Mouse (Mus musculus): ENCODE measurements around the gene Fam241b.
"Not testable (repeated sequence)": the region's sequence is repeated elsewhere in the genome, so short reads cannot be mapped to it uniquely, and the experiment has no call there.

Gene Fam241b

GRCm38 (mm10) chr10:62128316-62128951 is 15.3 kb downstream of the Fam241b start:
- DNase-seq (ENCODE audit: low spot score), result no peak

DNA sequence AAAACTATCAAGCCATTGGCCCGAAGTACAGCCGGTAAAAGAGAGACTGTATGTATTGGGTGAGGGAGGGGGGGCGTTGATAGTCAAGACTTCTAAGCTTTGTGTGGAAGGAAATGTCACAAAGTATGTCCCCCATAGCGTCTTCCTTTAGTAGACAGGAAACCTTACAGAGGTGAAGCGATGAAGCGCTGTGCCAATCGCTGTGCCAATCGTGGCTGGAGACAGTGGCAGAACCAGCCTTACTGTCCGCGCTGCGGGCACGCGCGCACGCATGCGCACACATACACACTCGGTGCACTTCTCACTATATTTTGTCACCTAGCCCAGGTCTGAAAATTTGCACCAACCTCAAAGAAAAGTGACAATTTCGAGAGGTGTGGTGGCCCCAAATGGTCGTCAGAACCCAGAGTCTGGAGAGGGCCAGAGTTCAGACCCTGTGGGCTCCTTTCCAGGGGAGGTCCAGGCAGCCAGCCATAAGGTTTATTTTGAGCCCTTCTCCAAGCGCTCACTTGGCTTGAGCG is 15.9 kb downstream of the Fam241b start:
- no peak for DNase-seq (ENCODE audit: low spot score)

GRCm38 (mm10) chr10:62127137-62127536 is 16.6 kb downstream of the Fam241b start:
- no peak for DNase-seq (ENCODE audit: low spot score)

DNA sequence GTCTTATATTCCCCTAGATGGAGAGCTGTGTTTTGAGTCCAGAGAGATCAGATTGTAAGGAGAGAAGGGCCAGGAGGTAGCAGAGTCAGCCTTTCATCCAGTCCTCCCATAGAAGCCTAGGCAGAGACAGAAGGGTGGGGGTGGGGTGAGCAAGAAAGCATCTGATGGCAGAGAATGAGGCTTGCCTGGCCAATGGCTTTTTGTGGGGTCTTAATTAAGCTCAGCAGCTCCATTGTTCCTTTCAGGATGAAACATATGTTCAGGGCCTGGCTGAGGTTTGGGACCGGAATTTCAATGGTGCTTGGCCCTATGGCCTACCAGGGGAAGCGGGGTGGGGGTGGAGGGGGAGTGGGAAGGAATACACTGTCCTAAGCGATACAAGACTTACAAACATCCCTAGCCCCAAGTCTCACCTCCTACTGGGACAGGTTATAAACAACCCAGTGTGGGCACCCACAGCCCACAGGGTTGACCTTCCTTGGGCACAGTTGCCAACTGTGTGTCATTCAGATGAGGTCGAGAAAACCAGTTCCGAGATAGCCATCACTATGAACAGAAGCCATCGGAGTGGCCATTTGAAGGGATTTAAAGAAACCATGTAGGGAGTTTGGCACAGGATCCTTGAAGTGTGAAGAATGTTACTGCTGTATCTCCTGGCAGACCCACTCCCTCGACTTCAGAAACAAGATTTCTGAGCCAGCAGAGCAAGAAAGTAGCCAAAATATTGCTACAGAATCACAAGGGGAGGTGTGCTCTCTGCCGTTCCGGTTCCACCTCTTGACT is 29.7 kb downstream of the Fam241b start:
- DNase-seq (ENCODE audit: low spot score), result no peak

DNA sequence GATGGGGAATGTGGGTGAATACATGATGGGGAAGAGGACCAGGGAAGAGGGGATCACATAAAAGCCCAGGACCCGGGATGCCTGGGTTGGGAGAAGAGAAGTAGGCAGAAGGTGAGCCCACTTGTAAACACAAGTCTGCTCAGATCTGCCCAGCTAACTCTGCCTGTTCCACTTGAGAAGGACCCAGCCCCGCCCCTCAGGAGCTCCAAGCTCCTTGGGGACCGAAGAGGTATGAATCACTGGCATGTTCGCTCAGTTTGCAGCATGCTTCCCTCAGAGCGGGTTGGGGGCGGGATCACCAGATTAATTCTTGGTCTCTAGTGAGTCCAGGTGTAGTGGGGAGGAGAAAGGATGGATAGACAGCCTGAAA is 32.5 kb downstream of the Fam241b start:
- no peak for DNase-seq (ENCODE audit: low spot score)

DNA sequence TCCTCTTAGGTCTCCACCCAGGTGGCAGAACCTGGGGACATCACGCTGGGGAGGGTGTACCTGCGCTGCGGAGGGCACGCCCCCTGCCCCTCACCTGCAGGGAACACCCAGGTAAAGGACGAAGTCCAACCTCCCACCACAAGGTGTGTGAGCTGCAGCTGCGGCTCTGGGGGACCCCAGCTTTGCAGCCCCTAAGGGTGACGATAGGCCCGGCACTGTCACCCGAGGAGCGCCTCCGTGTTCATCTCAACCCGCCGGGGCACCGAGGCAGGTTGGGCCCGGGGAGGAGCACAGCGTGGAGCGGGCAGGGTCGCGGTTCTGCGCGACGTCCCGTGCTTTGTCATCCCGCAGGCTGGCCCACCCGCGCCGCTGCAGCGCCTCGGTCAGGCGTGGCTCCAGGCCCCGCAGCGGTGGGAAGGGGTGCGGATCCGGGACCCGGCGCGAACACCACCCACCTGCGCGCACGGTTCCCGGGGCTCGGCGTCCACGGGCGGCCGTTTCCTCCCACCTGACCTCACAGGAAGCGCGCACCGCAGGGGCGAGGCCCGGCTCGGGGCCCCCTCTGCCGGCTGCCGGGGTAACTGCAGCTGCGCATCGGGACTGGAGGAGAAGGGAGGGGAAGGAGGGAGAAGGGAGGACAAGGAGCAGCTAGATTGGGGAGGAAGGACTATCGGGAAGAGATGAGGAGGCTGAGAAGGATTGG is 33.1 kb downstream of the Fam241b start:
- peak; percentile 87 for DNase-seq (ENCODE audit: low spot score)

GRCm38 (mm10) chr10:62107048-62107447 is 36.7 kb downstream of the Fam241b start:
- no peak for DNase-seq (ENCODE audit: low spot score)

- peak; percentile 71 for DNase-seq (ENCODE audit: low spot score)
Measured at GRCm38 (mm10) chr10:62104835-62105576, 38.7 kb downstream of the Fam241b start.

- DNase-seq (ENCODE audit: low spot score), result peak; percentile 71
Measured at GRCm38 (mm10) chr10:62101504-62102439, 41.9 kb downstream of the Fam241b start.

GRCm38 (mm10) chr10:62099749-62100403 is 43.8 kb downstream of the Fam241b start:
- no peak for DNase-seq (ENCODE audit: low spot score)

DNA sequence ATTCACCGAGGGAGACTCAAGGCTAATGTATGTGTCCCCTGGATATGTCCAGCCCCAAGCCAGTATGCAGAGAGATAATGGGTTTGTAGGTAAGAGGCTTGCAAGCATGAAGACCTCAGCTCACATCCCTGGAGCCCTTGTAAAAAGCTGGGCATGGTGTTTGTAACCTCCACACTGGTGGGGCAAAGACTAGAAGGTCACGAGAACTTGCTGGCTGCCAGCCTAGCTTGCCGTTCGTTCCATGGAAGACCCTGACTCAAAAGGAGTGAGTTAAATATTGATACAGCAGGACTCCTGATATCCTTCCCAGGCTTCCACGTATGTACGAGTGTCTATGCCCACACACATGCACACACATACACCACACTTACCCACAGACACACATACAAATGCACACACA is 49.3 kb downstream of the Fam241b start:
- DNase-seq (ENCODE audit: low spot score), result no peak

DNA sequence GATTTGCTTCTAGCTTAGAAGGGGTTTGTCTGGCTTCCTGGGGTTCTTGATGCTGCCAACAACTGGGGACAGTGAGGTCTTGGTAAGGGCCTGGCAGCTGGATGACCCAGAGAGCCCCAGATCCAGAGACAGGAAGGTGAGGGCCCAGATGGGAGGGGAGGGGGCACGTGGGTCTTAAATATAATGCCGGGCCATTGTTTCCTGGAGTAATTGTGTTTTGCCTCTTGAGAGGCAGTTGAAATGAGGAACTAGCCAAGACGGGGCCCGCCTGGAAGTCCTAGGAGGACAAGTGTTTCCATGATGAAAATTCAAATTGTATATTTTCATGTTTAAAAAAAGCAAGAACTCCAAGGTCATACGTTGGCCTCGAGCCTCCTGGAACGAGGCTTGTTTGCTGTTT is 49.8 kb downstream of the Fam241b start:
- DNase-seq (ENCODE audit: low spot score), result no peak

DNA sequence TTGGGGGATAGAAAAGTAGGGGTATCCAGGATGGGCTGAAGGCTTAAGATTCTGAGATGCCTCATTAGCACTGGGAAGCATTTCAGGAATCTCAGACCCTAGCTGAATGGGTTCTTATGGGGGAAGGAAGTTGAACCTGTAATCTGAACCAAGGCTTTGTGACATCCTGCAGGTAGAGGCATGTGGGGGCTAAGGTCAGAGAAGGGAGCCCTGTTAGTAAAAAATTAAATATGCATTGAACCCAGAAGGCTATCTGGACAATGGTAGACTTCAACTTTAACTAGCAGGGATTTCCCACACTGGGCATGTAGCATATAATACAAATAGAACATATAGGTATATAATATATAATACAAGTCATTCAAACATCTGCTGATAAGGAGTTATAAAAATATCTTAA is 54.2 kb downstream of the Fam241b start:
- DNase-seq (ENCODE audit: low spot score), result no peak

GRCm38 (mm10) chr10:62089071-62089470 is 54.6 kb downstream of the Fam241b start:
- DNase-seq (ENCODE audit: low spot score), result no peak

- no peak for DNase-seq (ENCODE audit: low spot score)
Measured at GRCm38 (mm10) chr10:62088411-62088810, 55.3 kb downstream of the Fam241b start.

- no peak for DNase-seq (ENCODE audit: low spot score)
Measured at GRCm38 (mm10) chr10:62086826-62087225, 56.9 kb downstream of the Fam241b start.

GRCm38 (mm10) chr10:62086044-62086443 is 57.7 kb downstream of the Fam241b start:
- DNase-seq (ENCODE audit: low spot score), result no peak

GRCm38 (mm10) chr10:62076248-62077134 is 67.2 kb downstream of the Fam241b start:
- DNase-seq (ENCODE audit: low spot score), result no peak

DNA sequence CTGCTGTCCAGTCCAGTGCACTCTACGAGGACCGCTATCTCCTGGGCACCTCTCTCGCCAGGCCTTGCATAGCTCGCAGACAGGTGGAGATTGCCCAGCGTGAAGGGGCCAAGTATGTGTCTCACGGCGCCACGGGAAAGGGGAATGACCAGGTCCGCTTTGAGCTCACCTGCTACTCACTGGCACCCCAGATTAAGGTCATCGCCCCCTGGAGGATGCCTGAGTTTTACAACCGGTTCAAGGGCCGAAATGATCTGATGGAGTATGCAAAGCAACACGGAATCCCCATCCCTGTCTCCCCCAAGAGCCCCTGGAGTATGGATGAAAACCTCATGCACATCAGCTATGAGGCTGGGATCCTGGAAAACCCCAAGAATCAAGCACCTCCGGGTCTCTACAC is 72.4 kb downstream of the Fam241b start:
- not testable (repeated sequence) for DNase-seq (ENCODE audit: low spot score)
